Mouse (Mus musculus): ENCODE measurements at regions not wholly inside any gene's neighbourhood (a gene's known extent, or its start where the extent isn't known, plus 50 kb on each side); places are given as distances from the start of the nearest gene placed in this dataset.

DNA sequence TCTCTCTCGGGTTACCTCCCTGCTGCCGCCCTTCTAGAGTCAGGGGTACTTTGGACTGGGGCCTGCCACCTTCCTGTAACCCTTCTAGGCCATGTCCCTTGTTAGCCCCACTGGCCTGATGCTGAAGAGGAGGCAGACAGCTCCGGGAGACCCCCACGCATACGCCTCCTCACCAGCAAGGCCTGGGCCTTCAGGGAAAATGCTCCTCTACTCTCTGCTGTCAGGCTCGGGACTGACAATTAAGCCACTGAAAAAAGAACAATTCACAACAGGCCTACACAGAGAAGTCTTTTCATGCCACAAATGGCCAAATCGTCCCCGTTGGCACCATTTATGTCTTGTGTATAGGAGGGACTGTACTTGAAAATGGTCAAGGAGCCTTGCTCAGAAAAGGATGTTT lies 161.9 kb upstream of the Topaz1 start:
- TF ChIP-seq CTCF (IDR thresholded peaks at IDR 0.05; ENCODE audit: insufficient read depth, low read length): no peak
- no peak for TF ChIP-seq POLR2A (IDR thresholded peaks at IDR 0.05; ENCODE audit: borderline replicate concordance, extremely low read depth, low read depth, low read length)
